Mouse (Mus musculus) gastrocnemius, postnatal 4 days (tissue): ENCODE data around the gene Tmed5. TPM values are rescaled to one million over a fixed set of nuclear protein-coding genes. Genes with fewer than 3 reads are reported as not detected.

Experiments used
- total RNA-seq, 2 experiments: library from RNA; stranded (reverse); gene quantifications; 2 replicates each; pipeline ENCODE4 v1.2.3; 2021

Tmed5 gene
- total RNA-seq, 2 experiments from 2014 or later = 17.3 to 20.3 TPM

Other genes with a start within 250 kb of the Tmed5 start
- 10 to 100 TPM; 71.1 to 82.8 TPM for gene Rpl5, start 232.1 kb downstream of the Tmed5 start, total RNA-seq
- 10 to 100 TPM; 40.2 to 49.6 TPM for gene Fam69a, start 145.5 kb downstream of the Tmed5 start, total RNA-seq
- gene Mtf2, start 66.9 kb downstream of the Tmed5 start, total RNA-seq = 10 to 100 TPM; 32.2 to 39.2 TPM
- gene Ccdc18, start 255 bp upstream of the Tmed5 start, total RNA-seq = 1 to 10 TPM; 2.2 to 2.6 TPM
- gene Dr1, start 136.3 kb upstream of the Tmed5 start, total RNA-seq = 10 to 100 TPM; 26.8 to 28.6 TPM
- 1 to 10 TPM; 4.7 to 5.6 TPM for gene Pigg, start 180.0 kb upstream of the Tmed5 start, total RNA-seq
- gene Gm42517, start 235.3 kb upstream of the Tmed5 start, total RNA-seq = under 1 TPM; 0.15 to 0.18 TPM